Mouse (Mus musculus) C2C12 (cell line): ENCODE measurements around the gene Pa2g4.

Experiments used
- CEBPB ChIP-seq: IDR thresholded peaks from one replicate; pipeline ENCODE4 v1.6.1; 2011; ENCODE audit warnings: low read depth, mild to moderate bottlenecking, control low read depth, moderate library complexity
- CTCF ChIP-seq: IDR thresholded peaks from one replicate; pipeline ENCODE4 v1.5.1; 2011; ENCODE audit not compliant: control insufficient read depth, insufficient read depth, insufficient read length
- FOSL1 ChIP-seq: IDR thresholded peaks from one replicate; pipeline ENCODE4 v1.8.0; 2011; ENCODE audit warnings: mild to moderate bottlenecking, low read length; ENCODE audit not compliant: poor library complexity, insufficient read depth, severe bottlenecking
- USF1 ChIP-seq: IDR thresholded peaks from one replicate; pipeline ENCODE4 v1.6.1; 2011; ENCODE audit warnings: low read depth, mild to moderate bottlenecking, control low read depth, moderate library complexity

DNA sequence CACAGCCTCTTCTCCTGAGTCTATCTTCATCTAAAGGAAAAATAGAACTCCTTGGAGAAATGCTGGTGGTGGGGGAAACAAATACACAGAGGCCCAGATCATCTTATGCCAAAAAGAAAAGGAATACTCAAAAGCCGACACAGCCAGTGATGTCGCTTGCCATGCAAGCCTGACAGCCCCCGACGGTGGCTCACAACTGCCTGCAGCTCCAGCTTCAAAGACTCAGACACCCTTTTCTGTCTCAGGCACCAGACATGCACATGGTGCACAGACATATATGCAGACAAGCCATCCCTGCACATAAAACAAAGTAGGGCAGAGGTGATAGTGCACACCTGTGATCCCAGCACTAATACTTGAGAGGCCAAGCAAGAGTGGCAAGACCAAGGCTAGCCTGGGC is 13.9 kb upstream of the Pa2g4 start:
- TF ChIP-seq CTCF (no peak), CEBPB (no peak), USF1 (no peak), FOSL1 (no peak)
